Mouse (Mus musculus) adrenal gland, adult (tissue): Measurements from ENCODE around the gene Olfr1513.
"Not testable (repeated sequence)": the region's sequence is repeated elsewhere in the genome, so short reads cannot be mapped to it uniquely, and the experiment has no call there.

ENCODE experiments used
- DNase-seq, 2 experiments: peaks; one replicate each; pipeline ENCODE4 v3.0.0; 2022 to 2023; ENCODE audit warnings: low spot score in 1 of 2; ENCODE audit not compliant: inconsistent age in 2 of 2

The Olfr1513 gene

DNA sequence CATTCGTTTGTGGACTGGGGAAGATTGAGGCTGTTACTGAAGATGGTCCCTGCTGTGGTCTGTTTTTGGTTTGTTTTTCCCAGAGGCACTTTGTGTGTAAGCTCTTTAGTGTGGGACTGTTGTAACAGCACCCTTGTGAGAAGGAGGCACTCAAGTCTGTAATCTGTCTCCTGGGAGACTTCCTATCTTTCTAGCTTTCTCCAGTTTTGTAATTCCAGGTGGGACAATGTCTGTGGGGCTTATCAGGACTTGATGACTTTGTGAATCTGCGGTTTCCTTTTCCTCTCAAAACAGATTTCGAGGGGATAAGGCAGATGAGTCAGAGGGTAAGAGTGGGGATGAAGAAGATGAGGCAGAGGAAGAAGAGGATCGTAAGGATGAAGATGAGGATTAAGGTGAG, at the start of gene Olfr1513:
Gene Olfr1513, minus strand, starts transcription at position 101 of the 400 bp plus-strand sequence.
- DNase-seq: no peak

DNA sequence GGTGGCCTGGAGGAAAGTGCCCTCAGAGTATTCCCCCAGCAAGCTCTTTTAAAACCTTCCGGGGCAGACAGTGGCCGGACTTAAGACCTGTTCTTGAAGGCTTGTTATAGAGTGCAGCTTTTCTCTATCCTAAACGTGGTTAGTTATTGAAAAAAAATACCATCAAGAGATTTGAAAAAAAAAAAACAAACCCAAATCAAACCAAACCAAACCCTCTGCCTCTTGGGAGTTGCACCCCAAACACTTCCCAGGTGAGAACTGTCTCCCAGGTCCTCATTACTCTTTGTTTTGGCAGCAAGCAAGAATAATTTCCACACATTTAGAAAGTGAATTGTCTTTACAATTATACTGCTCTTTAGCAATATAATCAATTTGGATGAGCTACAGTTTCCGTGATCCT, 41.1 kb upstream of the Olfr1513 start, which contains the start of gene Olfr1511:
Gene Olfr1511, minus strand, starts transcription at position 101 of the 400 bp plus-strand sequence.
- no peak for DNase-seq

DNA sequence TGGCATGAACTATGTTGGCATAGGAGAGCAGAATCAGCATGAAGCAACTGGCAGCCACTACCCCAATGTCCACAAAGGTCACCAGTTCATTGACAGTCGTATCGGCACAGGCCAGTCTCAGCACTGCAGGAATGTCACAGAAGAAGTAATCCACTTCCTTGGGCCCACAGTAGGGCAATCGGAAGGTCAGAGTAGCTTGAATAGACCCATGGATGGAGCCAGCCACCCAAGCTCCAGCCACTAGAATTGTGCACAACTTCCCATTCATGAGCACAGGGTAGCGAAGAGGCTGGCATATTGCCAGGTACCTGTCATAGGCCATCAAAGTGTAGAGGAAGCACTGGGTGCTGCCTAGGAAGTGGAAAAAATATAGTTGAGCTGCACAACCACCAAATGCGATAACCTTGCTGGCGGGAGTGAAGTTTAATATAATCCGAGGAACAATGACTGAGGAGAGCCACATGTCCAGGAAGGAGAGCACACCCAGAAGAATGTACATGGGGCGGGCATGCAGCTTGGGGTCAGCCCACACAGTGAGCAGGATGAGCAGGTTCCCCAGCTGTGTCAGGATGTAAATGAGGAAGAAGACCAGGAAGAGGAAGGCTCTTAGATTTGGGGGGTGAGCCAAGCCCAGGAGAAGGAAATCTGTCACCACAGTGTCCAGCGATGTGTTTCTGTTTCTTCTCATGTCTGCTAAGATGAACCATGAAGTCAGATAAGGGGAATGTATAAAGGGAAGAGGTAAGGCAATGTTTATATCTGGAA, 34.1 kb upstream of the Olfr1513 start:
- DNase-seq: not testable (repeated sequence)

DNA sequence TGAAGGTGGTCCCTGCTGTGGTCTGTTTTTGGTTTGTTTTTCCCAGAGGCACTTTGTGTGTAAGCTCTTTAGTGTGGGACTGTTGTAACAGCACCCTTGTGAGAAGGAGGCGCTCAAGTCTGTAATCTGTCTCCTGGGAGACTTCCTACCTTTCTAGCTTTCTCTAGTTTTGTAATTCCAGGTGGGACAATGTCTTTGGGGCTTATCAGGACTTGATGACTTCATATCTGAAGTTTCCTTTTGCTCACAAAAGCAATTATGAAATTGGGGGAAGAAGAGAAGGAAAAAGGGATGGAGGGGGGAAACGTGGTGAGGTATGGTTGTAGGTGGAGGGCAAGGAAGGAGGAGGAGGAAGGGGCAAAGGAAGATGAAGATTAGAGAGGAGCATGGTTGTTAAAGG, 22.9 kb upstream of the Olfr1513 start, which contains the start of gene Olfr1512:
Gene Olfr1512, minus strand, starts transcription at position 101 of the 400 bp plus-strand sequence.
- DNase-seq: no peak

DNA sequence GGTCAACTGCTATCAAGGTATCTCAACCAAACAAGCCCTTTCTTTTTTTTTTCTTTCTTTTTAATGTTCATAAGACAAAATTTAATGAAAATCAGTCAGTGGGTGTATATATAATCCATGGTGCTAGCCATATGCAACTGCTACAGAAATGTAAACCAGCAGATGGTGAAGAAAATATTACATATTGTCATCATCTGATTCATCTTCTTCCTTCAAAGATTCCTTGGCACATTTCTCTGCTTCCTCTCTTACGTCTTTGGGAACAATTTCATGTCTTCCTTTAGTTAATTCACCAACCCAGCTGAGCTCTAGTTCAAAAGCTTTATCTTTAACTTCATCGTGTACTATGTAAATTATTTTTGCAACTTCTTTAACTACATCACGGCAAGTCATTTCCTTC, 12.5 kb upstream of the Olfr1513 start:
- DNase-seq: no peak

DNA sequence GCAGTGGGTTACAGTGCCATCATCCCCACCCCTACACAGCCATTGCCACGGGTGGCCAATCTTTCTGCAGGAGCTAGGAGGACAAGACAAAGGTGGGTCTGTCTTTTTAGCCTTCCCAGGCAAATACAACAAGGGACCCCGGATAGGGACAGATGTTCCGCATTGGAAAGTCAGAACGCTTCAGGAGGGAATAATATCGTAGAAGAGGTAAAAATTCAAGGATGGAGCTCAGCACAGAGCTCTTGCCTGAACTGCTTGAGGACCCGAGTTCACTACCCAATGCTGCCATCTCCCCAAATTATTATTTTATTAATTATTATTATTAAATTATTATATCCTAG, 16.7 kb downstream of the Olfr1513 start:
- no peak for DNase-seq

DNA sequence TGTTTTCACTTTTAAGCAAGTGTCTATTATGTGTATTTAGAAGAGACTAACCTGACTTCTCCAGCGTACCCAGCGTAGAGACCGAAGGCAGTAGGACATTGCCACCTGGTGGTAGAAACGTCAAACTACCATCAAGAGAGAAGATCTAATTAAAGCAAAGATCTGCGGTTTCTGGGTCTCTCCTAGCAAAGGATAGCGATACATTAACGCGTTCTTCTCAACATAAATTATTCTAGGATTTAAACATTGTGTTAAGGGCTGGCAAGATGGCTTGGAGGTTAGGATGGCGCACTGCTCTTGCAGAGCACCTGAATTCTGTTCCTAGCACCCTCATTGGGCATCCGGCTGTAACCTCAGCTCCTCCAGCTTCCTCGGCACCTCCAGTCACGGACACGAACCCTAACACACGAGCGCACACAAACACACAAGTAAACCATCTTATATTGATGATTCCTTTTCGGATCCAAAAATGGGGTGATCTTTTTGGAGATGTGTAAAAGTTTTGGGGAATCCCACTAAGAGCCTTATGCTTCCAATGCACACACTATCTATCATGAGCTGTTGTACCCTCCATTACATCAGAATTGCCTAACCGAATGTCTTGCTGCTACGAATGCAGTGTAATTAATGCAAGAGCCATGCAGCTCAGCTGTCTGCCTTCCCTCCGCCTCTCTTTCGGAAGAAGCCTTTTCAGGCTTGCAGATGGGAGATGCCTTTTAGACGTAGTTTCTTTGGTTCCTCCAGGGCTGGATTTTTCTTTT, 17.3 kb downstream of the Olfr1513 start:
- DNase-seq: peak; percentile 39 to 88

DNA sequence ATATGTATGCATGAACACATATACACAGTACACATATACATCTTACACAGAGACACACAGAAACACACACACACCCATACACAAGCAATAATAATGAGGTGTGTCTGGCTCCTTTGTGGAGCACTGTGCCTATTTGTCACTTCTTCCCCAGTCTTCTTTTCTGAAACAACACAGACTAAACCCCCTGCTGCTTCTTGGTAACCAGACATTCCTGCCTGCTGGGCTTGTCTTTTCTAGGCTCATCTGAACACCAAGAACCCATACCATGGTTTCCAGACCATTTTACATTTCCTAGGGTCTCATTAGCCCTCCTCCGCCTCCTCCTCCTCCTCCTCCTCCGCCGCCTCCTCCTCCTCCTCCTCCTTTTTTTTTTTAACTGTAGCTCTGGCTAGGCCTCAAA, 24.0 kb downstream of the Olfr1513 start:
- DNase-seq: no peak

DNA sequence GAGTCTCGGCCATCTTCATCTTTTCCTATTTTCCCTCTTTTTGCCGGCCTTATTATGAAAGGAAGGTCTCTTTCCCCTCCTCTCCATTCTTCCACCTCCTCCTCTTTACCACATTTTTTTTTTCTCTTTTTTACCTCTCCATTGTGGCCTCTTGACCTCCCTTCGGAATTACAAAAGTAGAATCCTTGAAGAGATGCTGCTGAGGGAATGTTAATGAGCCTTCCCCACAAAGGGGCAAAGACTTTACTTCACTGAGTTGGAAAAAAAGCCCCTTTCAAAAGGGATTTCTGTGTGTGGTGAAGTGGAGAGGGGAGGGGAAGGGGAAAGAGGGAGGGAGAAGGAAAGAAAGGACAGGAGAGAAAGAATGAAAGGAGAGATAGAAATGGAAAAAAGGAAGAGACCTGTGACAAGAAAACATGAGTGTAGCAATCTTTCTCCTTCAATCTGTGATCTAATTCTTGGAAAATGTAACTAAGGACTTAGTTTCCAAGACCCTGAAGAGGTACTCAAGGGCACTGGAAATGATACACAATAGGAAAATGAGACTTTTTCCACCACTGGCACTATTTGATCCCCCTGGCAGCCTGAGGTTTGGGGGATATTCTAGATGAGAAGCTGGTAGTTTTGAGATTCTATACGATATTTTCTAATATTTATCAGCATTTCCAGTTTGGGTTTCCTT, 25.0 kb downstream of the Olfr1513 start:
- no peak for DNase-seq

DNA sequence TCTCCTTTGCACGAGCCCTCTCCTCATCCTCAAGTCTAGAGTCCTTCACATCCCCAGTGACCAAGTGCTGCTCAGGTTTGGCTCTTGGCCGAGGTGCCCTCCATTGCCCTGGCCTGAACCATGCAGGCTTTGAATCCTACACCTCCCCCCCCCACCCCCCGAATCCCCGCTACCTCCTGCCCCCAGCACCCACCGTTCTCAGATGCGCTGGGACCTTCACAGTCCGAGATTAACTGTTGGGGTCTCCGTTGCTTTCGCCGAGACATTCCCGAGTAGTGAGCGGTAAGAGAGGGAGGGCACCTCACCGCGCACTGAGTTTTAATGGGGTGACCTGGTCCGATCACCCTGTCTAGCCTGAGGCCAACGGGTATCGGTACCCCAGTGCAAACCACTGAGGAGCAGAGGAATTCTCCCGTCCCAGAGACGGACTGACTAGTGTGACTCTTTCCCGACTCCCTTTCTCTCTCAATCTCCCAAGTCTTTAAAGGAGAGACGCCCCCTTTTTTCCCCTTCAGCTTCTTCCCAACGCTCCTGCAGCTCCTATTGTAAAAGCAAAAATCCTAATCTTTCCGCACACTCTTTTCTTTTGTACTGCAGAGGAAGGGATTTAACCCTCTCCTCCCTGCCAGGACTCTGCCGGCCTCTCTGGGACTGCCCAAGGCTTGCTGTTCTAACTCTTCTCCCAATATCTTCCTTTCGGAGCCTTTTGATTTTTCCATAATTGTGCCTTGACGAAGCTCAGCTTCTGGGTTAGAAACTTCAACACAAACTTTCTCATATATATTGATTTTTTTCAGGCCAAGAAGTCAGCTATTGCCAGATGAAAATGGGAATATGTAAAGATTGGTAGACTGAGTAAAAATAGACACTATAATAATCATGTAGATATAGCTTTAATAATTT, 28.0 kb downstream of the Olfr1513 start, which contains the start of gene Sall2:
Gene Sall2, minus strand, starts transcription at position 853 of the 903 bp plus-strand sequence.
- DNase-seq: peak in 1 of 2 experiments; percentile 31

DNA sequence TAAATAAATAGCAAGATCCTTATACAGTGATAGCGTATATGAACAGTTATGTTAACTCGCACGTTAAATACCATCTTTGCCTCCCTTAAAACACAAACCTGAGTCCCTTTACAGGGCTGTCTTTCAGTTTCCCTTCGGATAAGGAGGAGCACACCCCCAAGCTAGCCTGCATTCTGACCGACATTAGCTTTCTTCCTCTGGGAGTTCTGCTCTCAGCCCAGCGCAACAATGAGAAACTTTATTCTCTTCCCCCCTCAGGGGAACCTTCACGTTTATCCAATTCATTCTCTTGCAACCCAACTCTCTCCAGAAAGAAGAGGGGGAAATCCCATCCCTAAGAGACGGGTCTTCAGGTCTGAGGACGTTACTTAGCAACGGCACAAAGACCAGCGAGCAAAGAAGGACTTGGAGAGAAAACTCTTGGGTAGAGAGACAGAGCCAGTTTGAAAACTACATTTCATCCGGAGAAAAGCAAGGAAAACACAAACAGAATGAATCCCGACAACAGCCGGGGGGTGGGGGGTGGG, 28.8 kb downstream of the Olfr1513 start:
- no peak for DNase-seq

DNA sequence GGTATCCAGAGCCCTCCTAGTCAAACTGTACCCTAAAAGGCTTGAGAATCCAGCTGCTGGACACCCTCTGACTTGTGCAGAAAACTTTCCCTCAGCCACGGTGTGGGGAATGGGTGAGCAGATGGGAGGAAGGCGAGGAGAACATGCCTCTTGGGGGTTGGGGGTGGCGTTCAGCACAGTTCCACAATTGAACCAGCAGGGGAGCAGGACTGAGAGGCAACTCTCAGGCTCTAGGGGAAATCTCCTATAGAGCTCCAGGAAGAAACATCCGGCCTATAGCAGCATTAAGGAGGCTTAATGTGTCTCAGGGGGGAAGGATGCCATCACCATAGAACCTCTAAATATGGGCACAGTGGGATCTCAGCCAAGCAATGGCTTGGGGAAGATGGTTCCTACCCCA, 30.3 kb downstream of the Olfr1513 start:
- DNase-seq: no peak

DNA sequence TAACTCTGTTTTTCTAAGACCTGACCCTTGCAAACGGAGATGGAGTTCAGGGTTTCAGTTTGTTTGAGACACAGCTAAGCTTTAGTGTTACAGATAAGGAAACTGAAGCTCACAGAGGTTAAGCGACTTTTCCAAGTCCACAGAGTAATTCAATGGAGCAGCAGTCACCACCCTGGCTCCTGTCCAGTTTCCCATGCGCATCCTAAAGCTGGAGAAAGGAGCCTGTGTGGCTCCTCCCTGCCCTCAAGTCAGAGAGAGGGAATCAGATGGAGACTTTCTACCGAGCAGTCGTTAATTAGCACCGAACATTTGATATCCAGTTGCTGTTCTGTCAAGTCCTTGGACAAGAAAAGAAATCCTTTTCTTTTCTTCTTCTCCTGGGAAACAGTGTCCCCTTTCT, 36.8 kb downstream of the Olfr1513 start:
- DNase-seq: no peak

DNA sequence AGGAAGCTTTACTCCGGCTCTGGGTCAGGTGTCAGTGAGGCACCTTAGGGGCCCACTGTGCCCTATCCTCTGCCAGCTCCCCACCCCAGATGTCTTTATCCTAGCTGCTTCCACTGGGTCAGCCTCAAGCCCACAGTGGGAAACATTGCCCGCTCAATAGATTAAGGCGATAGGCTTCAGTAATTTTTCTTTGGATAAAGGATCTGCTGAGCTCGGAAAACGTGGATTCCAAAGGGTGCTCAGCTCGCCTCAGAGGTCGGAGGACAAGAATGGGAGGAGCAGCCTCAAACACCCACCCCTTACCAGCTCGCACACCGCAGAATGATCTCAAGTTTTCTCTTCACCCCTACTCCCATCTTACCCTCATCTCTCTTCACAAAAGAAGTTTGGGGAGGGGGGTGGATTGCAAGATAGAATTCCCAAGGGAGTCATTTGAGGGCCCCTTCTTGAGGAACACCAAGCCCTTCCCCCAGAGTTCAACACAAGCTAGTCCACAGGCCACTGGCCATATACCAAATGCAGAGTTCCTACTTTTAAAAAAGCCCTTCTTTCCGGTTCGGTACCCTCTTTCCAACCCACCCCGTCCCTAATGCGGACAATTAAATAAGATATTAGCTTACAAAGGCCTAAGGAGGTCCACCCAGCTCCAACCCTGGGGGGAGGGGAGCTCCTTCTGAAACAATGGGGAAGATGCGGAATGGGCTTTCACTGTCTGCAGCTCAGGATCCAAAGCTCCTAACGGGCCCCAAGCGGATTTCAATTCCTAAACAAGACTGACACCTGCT, 39.6 kb downstream of the Olfr1513 start:
- DNase-seq: peak; percentile 39 to 74

DNA sequence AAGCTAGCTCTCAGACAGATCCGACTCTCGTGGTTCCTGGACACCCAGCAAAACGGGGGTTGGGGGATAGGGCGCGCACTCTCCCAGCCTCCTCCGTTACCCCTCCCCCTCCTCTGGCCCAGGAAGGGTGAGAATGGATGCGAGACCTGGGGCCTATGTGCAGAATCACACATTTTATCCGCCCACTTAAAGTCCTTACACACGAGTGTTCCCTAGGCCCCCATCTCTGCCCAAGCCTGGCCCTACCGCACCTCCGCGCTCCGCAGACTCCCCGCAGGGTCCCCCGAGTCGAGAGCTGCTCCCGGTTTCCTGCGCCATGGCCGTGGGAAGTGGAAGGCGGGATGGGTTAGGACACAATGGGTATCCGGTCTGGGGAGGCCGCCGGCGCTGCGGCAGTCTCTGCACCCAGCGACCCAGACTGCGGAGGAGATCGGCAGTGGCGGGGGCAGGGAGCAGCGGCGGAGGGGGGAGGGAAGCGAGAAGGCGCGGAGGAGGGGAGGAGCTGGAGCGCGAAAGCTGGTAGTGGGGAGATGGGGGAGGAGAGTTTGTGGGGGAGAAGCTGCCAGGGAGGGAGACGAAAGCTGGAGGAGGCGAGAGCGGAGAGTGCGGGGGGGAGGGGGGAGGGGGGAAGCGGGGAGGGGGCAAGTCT, 40.3 kb downstream of the Olfr1513 start:
- DNase-seq: peak; percentile 75 to 88

DNA sequence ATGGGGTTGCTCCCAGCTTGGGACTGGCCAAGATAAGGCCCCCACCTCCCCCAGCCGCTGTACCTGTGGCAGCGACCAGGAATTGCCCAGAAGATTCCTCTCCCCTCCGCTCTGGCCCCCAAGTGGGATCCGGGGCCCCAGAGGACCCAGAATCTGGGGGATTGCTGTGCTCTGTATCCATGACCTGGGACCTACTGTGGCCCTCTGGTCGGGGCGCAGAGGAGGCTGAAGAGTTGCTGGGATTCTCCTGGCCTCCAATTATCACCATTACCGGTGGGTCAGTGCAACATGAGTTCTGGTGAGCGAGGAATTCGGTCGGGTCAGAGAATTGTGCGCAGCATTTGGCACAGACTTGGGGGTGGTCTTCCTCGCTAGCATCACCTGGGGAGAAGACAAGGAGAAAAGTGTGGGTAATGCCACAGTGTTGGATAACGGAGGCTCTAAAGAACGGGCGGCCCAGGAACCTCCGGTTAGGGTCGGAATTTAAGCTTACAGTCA, 40.9 kb downstream of the Olfr1513 start:
- DNase-seq: no peak

DNA sequence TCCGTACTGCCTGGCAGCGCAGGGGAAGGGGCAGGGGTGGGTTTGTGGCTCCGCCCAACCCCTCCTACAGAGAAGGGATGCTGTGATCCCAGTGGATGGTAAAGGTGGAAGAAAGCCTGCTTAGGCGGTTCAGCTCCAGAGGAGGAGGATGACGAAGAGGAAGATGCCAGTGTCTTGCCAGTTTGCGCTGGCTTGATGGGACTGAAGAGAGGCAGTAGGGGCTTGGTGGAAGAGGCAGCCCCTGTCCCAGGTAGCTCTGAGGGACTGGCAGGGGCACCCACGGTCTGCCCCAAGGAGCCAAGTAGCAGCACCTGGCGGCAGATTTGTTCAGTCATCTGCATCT, 41.4 kb downstream of the Olfr1513 start:
- DNase-seq: no peak

DNA sequence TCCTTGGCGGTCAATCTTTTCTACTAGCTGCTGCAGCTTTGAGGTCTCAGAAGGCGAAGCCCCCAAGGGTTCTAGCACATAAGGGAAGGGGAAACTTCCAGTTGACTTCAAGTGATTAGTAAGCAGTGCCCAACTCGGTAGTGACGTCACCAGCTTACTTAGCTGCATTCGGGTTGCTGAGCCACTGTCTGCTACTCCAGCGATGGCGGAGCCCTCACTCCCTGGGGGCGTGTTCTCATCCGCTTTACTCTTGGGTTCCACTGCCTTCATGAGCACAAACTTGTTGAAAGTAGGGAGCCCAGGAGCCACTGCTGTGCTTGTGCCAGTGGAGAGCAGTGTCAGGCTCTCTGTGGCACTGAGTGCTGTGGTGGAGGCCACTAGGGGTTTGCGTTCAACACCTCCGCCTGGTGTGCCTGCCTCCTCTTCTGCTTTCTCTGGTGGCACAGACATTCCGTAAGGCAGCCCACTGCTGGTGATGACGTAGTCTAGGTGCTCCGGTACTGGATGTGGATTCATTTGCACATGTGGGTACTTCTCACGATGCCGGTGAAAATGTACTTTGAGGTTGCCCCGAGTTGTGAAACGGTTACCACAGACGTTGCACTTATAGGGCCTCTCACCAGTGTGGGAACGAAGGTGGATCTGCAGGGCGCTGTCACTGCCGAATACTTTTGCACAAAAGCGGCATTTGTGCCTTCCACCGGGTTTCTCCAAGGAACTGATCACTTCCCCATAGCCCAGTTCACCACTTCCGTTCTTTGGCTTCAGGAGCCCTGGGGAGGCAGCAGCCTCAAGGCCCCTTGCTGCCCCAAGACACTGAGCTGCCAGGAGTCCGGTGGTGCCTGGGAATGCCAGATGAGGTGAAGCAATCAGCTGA, 42.0 kb downstream of the Olfr1513 start:
- peak in 1 of 2 experiments; percentile 25 for DNase-seq
